ENCODE assay signal across 24 mouse cellular contexts in genomic region chr2:144310273-144310672, GRCm38 (mm10). TPM values are rescaled to one million over a fixed set of nuclear protein-coding genes. Genes with fewer than 3 reads are reported as not detected.
DNase-seq lines count a peak whose midpoint lies in the region; ATAC-seq and TF ChIP-seq lines count a peak whose summit lies in the region.
"Had no signal": no experiment of that assay in that cellular context is flagged by ENCODE, and none has a peak within 500 bp of the region (broad histone marks: within the 10 kb centered on the region; RNA-seq: fewer than 3 reads in every experiment).

No protein-coding gene starts in this region.

- H3K27ac ChIP-seq in hindbrain, embryonic 10.5 days: peak overlapping the region; percentile 23; the same call in 1 of the 2 replicates
- H3K27ac ChIP-seq in hindbrain, postnatal 0 days: no peak overlapping the region
- H3K27ac ChIP-seq in lung, embryonic 14.5 days (ENCODE audit: low read depth): peak overlapping the region; percentile 76
- no peak overlapping the region for H3K27ac ChIP-seq in stomach, embryonic 14.5 days (ENCODE audit: low read length)
- no peak overlapping the region for H3K27ac ChIP-seq in stomach, postnatal 0 days (replicated peaks)
- no peak overlapping the region for H3K27ac ChIP-seq in stomach, embryonic 16.5 days (ENCODE audit: low read length)
- H3K27ac ChIP-seq: forebrain, embryonic 13.5 days; layer of hippocampus, adult 2 months; liver, embryonic 14.5 days; neural tube, embryonic 15.5 days had no signal

- H3K36me3 ChIP-seq in hindbrain, embryonic 10.5 days: no peaks in the 10 kb centered on the region
- H3K36me3 ChIP-seq in hindbrain, postnatal 0 days (ENCODE audit: insufficient read depth, low read length): no peaks in the 10 kb centered on the region
- no peaks in the 10 kb centered on the region for H3K36me3 ChIP-seq in lung, embryonic 14.5 days (ENCODE audit: insufficient read depth)
- H3K36me3 ChIP-seq in stomach, embryonic 14.5 days (ENCODE audit: control insufficient read depth, insufficient read depth, low read length): no peaks in the 10 kb centered on the region
- no peaks in the 10 kb centered on the region for H3K36me3 ChIP-seq in stomach, postnatal 0 days (ENCODE audit: control insufficient read depth, insufficient read depth, low read length)
- no peaks in the 10 kb centered on the region for H3K36me3 ChIP-seq in stomach, embryonic 16.5 days (ENCODE audit: control insufficient read depth, insufficient read depth, low read length)
- H3K36me3 ChIP-seq: neural tube, embryonic 15.5 days had no signal

- no peaks in the 10 kb centered on the region for H3K9me3 ChIP-seq in hindbrain, embryonic 10.5 days
- H3K9me3 ChIP-seq in hindbrain, postnatal 0 days (ENCODE audit: low read length): no peaks in the 10 kb centered on the region
- H3K9me3 ChIP-seq in lung, embryonic 14.5 days (ENCODE audit: low read depth, low read length): no peaks in the 10 kb centered on the region
- H3K9me3 ChIP-seq in stomach, embryonic 14.5 days (ENCODE audit: control insufficient read depth, low read depth, low read length): no peaks in the 10 kb centered on the region
- H3K9me3 ChIP-seq in stomach, postnatal 0 days (ENCODE audit: control insufficient read depth, low read length): no peaks in the 10 kb centered on the region
- H3K9me3 ChIP-seq in stomach, embryonic 16.5 days (replicated peaks; ENCODE audit: control insufficient read depth, low read length): no peaks in the 10 kb centered on the region
- H3K9me3 ChIP-seq: forebrain, embryonic 13.5 days; neural tube, embryonic 15.5 days had no signal

- no peak for TF ChIP-seq EP300 in stomach, postnatal 0 days (optimal IDR thresholded peaks at IDR 0.05)

- H3K27me3 ChIP-seq in hindbrain, embryonic 10.5 days (ENCODE audit: insufficient read depth, poor library complexity, severe bottlenecking): no peaks in the 10 kb centered on the region
- no peaks in the 10 kb centered on the region for H3K27me3 ChIP-seq in hindbrain, postnatal 0 days (ENCODE audit: insufficient read depth, low read length)
- H3K27me3 ChIP-seq in lung, embryonic 14.5 days (ENCODE audit: insufficient read depth, low read length): no peaks in the 10 kb centered on the region
- no peaks in the 10 kb centered on the region for H3K27me3 ChIP-seq in stomach, embryonic 14.5 days (ENCODE audit: control insufficient read depth, insufficient read depth, low read length)
- no peaks in the 10 kb centered on the region for H3K27me3 ChIP-seq in stomach, postnatal 0 days (ENCODE audit: control insufficient read depth, insufficient read depth, low read length)
- no peaks in the 10 kb centered on the region for H3K27me3 ChIP-seq in stomach, embryonic 16.5 days (ENCODE audit: control insufficient read depth, insufficient read depth, low read length)
- H3K27me3 ChIP-seq: CH12.LX; forebrain, embryonic 13.5 days; neural tube, embryonic 15.5 days had no signal

- no peak for TF ChIP-seq POLR2A in lung, adult 2 months (IDR thresholded peaks at IDR 0.05; ENCODE audit: borderline replicate concordance, extremely low read depth, low read depth, low read length)

- H3K4me2 ChIP-seq in hindbrain, postnatal 0 days (ENCODE audit: low read depth, low read length): no peak overlapping the region
- no peak overlapping the region for H3K4me2 ChIP-seq in lung, embryonic 14.5 days
- H3K4me2 ChIP-seq in stomach, embryonic 14.5 days (replicated peaks; ENCODE audit: low read depth, low read length): no peak overlapping the region
- H3K4me2 ChIP-seq in stomach, postnatal 0 days (replicated peaks; ENCODE audit: low read depth): no peak overlapping the region
- H3K4me2 ChIP-seq in stomach, embryonic 16.5 days (ENCODE audit: low read depth, low read length): no peak overlapping the region
- H3K4me2 ChIP-seq: forebrain, embryonic 13.5 days; neural tube, embryonic 15.5 days had no signal

- no peak for ATAC-seq in hindbrain, postnatal 0 days
- ATAC-seq in lung, embryonic 14.5 days (ENCODE audit: insufficient read depth): peak; percentile 91
- ATAC-seq in stomach, embryonic 14.5 days (ENCODE audit: insufficient number of reproducible peaks, insufficient read depth, low FRiP score, low read depth): peak; percentile 54; the same call in 1 of the 2 replicates
- ATAC-seq in stomach, postnatal 0 days (ENCODE audit: low FRiP score, low TSS enrichment): no peak
- ATAC-seq in stomach, embryonic 16.5 days (ENCODE audit: insufficient read depth, low FRiP score): 0 out of 2 replicates have a peak, but pooled peaks have one; percentile 38
- ATAC-seq: forebrain, embryonic 13.5 days had no signal

- H3K9ac ChIP-seq in hindbrain, postnatal 0 days (replicated peaks; ENCODE audit: low read length): no peak overlapping the region
- no peak overlapping the region for H3K9ac ChIP-seq in lung, embryonic 14.5 days
- no peak overlapping the region for H3K9ac ChIP-seq in stomach, embryonic 14.5 days (replicated peaks; ENCODE audit: low read depth, low read length)
- H3K9ac ChIP-seq in stomach, postnatal 0 days (ENCODE audit: low read length): no peak overlapping the region
- H3K9ac ChIP-seq in stomach, embryonic 16.5 days (ENCODE audit: low read length): no peak overlapping the region
- H3K9ac ChIP-seq: forebrain, embryonic 13.5 days; liver, embryonic 14.5 days; neural tube, embryonic 15.5 days had no signal

- no peak for TF ChIP-seq CTCF in hindbrain, postnatal 0 days (IDR thresholded peaks at IDR 0.05; ENCODE audit: low read depth)
- TF ChIP-seq CTCF in lung, embryonic 14.5 days (IDR thresholded peaks at IDR 0.05; ENCODE audit: low read depth): no peak
- TF ChIP-seq CTCF in lung, adult 2 months (IDR thresholded peaks at IDR 0.05; ENCODE audit: insufficient read depth, low read length): no peak
- no peak for TF ChIP-seq CTCF in stomach, postnatal 0 days (IDR thresholded peaks at IDR 0.05; ENCODE audit: low read depth)

- H3K4me3 ChIP-seq in hindbrain, embryonic 10.5 days: no peak overlapping the region
- no peak overlapping the region for H3K4me3 ChIP-seq in hindbrain, postnatal 0 days (ENCODE audit: low read length)
- H3K4me3 ChIP-seq in lung, embryonic 14.5 days (ENCODE audit: low read depth, low read length): no peak overlapping the region
- no peak overlapping the region for H3K4me3 ChIP-seq in lung, adult 2 months (replicated peaks; ENCODE audit: extremely low read depth, low read depth, low read length)
- no peak overlapping the region for H3K4me3 ChIP-seq in stomach, embryonic 14.5 days (ENCODE audit: low read depth, low read length)
- H3K4me3 ChIP-seq in stomach, postnatal 0 days (ENCODE audit: low read depth, low read length): no peak overlapping the region
- H3K4me3 ChIP-seq in stomach, embryonic 16.5 days (replicated peaks; ENCODE audit: low read length): no peak overlapping the region
- H3K4me3 ChIP-seq: forebrain, embryonic 13.5 days; layer of hippocampus, adult 2 months; neural tube, embryonic 15.5 days had no signal

- H3K4me1 ChIP-seq in hindbrain, embryonic 10.5 days (replicated peaks): peaks cover 10% of the 10 kb centered on the region
- H3K4me1 ChIP-seq in hindbrain, postnatal 0 days (ENCODE audit: insufficient read depth, low read length): no peaks in the 10 kb centered on the region
- H3K4me1 ChIP-seq in lung, embryonic 14.5 days (ENCODE audit: insufficient read depth): no peaks in the 10 kb centered on the region
- H3K4me1 ChIP-seq in lung, adult 2 months (ENCODE audit: control insufficient read depth, insufficient read depth, low read length): no peaks in the 10 kb centered on the region
- H3K4me1 ChIP-seq in stomach, embryonic 14.5 days (ENCODE audit: control insufficient read depth, insufficient read depth, low read length): no peaks in the 10 kb centered on the region
- H3K4me1 ChIP-seq in stomach, postnatal 0 days (replicated peaks; ENCODE audit: control insufficient read depth, insufficient read depth): no peaks in the 10 kb centered on the region
- no peaks in the 10 kb centered on the region for H3K4me1 ChIP-seq in stomach, embryonic 16.5 days (ENCODE audit: control insufficient read depth, insufficient read depth, low read length)
- H3K4me1 ChIP-seq: forebrain, embryonic 13.5 days; neural tube, embryonic 15.5 days had no signal

- 39% methylated on average over 5 of the region's 5 CpGs for WGBS in hindbrain, embryonic 10.5 days
- 45% methylated on average over 5 of the region's 5 CpGs for WGBS in hindbrain, postnatal 0 days
- whole genome bisulfite sequencing in lung, embryonic 14.5 days: 26% methylated on average over 5 of the region's 5 CpGs
- 65% methylated on average over 5 of the region's 5 CpGs for WGBS in lung, adult 2 months
- 45% methylated on average over 5 of the region's 5 CpGs for WGBS in stomach, embryonic 14.5 days
- 45% methylated on average over 5 of the region's 5 CpGs for WGBS in stomach, postnatal 0 days
- WGBS in stomach, embryonic 16.5 days: 43% methylated on average over 5 of the region's 5 CpGs

- DNase-seq in hindbrain, embryonic 10.5 days (ENCODE audit: low spot score): peak; percentile 4
- DNase-seq in hindbrain, postnatal 0 days (ENCODE audit: low spot score): no peak
- peak; percentile 41 for DNase-seq in lung, embryonic 14.5 days
- no peak for DNase-seq in lung, adult 2 months
- no peak for DNase-seq in stomach, postnatal 0 days (ENCODE audit: low spot score)
- DNase-seq in right cerebral cortex, postnatal 10 days (ENCODE audit: low spot score in 2 of 2): no peak
- DNase-seq: adrenal gland, adult 8-10 months; cerebellum, adult 9-11 months; gastrocnemius, postnatal 10 days; heart, adult 11 months; heart, postnatal 36 days; layer of hippocampus, postnatal 36 days; thymus, postnatal 14 days had no signal

RNA-seq across cellular contexts. Expression of gene Ovol2, which starts 21.7 kb away (rescaled TPM):
- 0.22 and 0.27 TPM in 2 replicates for polyA plus RNA-seq in hindbrain, embryonic 10.5 days (2016; fragmentation: Nextera tagmentation; extraction: Ambion mirVana)
- total RNA-seq in hindbrain, postnatal 0 days (2014; rRNA removed): not detected in 2 replicates
- polyA plus RNA-seq in hindbrain, postnatal 0 days (2015; fragmentation: Nextera tagmentation; extraction: Ambion mirVana): 0.09 TPM in 1 of 2 replicates, not detected in the other
- polyA plus RNA-seq in lung, embryonic 14.5 days (2014; fragmentation: Nextera tagmentation; extraction: Ambion mirVana): 3.1 and 3.4 TPM in 2 replicates
- polyA plus RNA-seq in lung, adult 2 months (2012; rRNA removed): 6.7 and 7.4 TPM in 2 replicates
- polyA plus RNA-seq in stomach, embryonic 14.5 days (2014; fragmentation: Nextera tagmentation; extraction: Ambion mirVana): 3.7 and 4.0 TPM in 2 replicates
- 9.8 and 11.9 TPM in 2 replicates for polyA plus RNA-seq in stomach, postnatal 0 days (2015; fragmentation: Nextera tagmentation; extraction: Ambion mirVana)
- polyA plus RNA-seq in stomach, embryonic 16.5 days (2015; fragmentation: Nextera tagmentation; extraction: Ambion mirVana): 3.2 and 3.5 TPM in 2 replicates
- total RNA-seq: adrenal gland, adult 8-10 months; CH12.LX; gastrocnemius, postnatal 10 days; heart, postnatal 36 days; megakaryocyte-erythroid progenitor cell, adult 5-6 weeks had no signal
- polyA plus RNA-seq: forebrain, embryonic 13.5 days; neural tube, embryonic 15.5 days had no signal

RNA-seq across cellular contexts. Expression of gene Snx5, which starts 39.6 kb away (rescaled TPM):
- 91.8 and 110 TPM in 2 replicates for polyA plus RNA-seq in hindbrain, embryonic 10.5 days (2016; fragmentation: Nextera tagmentation; extraction: Ambion mirVana)
- total RNA-seq in hindbrain, postnatal 0 days (2014; rRNA removed): 67.1 and 67.2 TPM in 2 replicates
- polyA plus RNA-seq in hindbrain, postnatal 0 days (2015; fragmentation: Nextera tagmentation; extraction: Ambion mirVana): 68.1 and 71.6 TPM in 2 replicates
- polyA plus RNA-seq in lung, embryonic 14.5 days (2014; fragmentation: Nextera tagmentation; extraction: Ambion mirVana): 135 and 139 TPM in 2 replicates
- 29.7 and 34.7 TPM in 2 replicates for polyA plus RNA-seq in lung, adult 2 months (2012; rRNA removed)
- 130 and 141 TPM in 2 replicates for polyA plus RNA-seq in stomach, embryonic 14.5 days (2014; fragmentation: Nextera tagmentation; extraction: Ambion mirVana)
- 63.5 and 64.0 TPM in 2 replicates for polyA plus RNA-seq in stomach, postnatal 0 days (2015; fragmentation: Nextera tagmentation; extraction: Ambion mirVana)
- polyA plus RNA-seq in stomach, embryonic 16.5 days (2015; fragmentation: Nextera tagmentation; extraction: Ambion mirVana): 106 and 109 TPM in 2 replicates

RNA-seq across cellular contexts. Expression of gene Mgme1, which starts 39.8 kb away (rescaled TPM):
- 18.5 and 25.0 TPM in 2 replicates for polyA plus RNA-seq in hindbrain, embryonic 10.5 days (2016; fragmentation: Nextera tagmentation; extraction: Ambion mirVana)
- total RNA-seq in hindbrain, postnatal 0 days (2014; rRNA removed): 4.4 and 5.1 TPM in 2 replicates
- polyA plus RNA-seq in hindbrain, postnatal 0 days (2015; fragmentation: Nextera tagmentation; extraction: Ambion mirVana): 6.5 and 6.6 TPM in 2 replicates
- 21.3 and 22.6 TPM in 2 replicates for polyA plus RNA-seq in lung, embryonic 14.5 days (2014; fragmentation: Nextera tagmentation; extraction: Ambion mirVana)
- polyA plus RNA-seq in lung, adult 2 months (2012; rRNA removed): 2.6 and 3.9 TPM in 2 replicates
- 19.6 and 20.0 TPM in 2 replicates for polyA plus RNA-seq in stomach, embryonic 14.5 days (2014; fragmentation: Nextera tagmentation; extraction: Ambion mirVana)
- 6.8 and 8.4 TPM in 2 replicates for polyA plus RNA-seq in stomach, postnatal 0 days (2015; fragmentation: Nextera tagmentation; extraction: Ambion mirVana)
- 18.3 and 20.0 TPM in 2 replicates for polyA plus RNA-seq in stomach, embryonic 16.5 days (2015; fragmentation: Nextera tagmentation; extraction: Ambion mirVana)

RNA-seq across cellular contexts. Expression of gene Kat14, which starts 58.5 kb away (rescaled TPM):
- polyA plus RNA-seq in hindbrain, embryonic 10.5 days (2016; fragmentation: Nextera tagmentation; extraction: Ambion mirVana): 47.9 and 60.4 TPM in 2 replicates
- 22.7 and 23.5 TPM in 2 replicates for total RNA-seq in hindbrain, postnatal 0 days (2014; rRNA removed)
- 18.6 and 22.5 TPM in 2 replicates for polyA plus RNA-seq in hindbrain, postnatal 0 days (2015; fragmentation: Nextera tagmentation; extraction: Ambion mirVana)
- 40.1 and 43.7 TPM in 2 replicates for polyA plus RNA-seq in lung, embryonic 14.5 days (2014; fragmentation: Nextera tagmentation; extraction: Ambion mirVana)
- polyA plus RNA-seq in lung, adult 2 months (2012; rRNA removed): 22.0 and 28.6 TPM in 2 replicates
- 31.2 and 37.0 TPM in 2 replicates for polyA plus RNA-seq in stomach, embryonic 14.5 days (2014; fragmentation: Nextera tagmentation; extraction: Ambion mirVana)
- 20.9 and 21.4 TPM in 2 replicates for polyA plus RNA-seq in stomach, postnatal 0 days (2015; fragmentation: Nextera tagmentation; extraction: Ambion mirVana)
- 34.6 and 36.9 TPM in 2 replicates for polyA plus RNA-seq in stomach, embryonic 16.5 days (2015; fragmentation: Nextera tagmentation; extraction: Ambion mirVana)

RNA-seq across cellular contexts. Expression of gene Pet117, which starts 58.5 kb away (rescaled TPM):
- polyA plus RNA-seq in hindbrain, embryonic 10.5 days (2016; fragmentation: Nextera tagmentation; extraction: Ambion mirVana): 0.24 TPM in 1 of 2 replicates, not detected in the other
- total RNA-seq in hindbrain, postnatal 0 days (2014; rRNA removed): 2.4 TPM in 1 of 2 replicates, not detected in the other
- 2.8 and 3.1 TPM in 2 replicates for polyA plus RNA-seq in hindbrain, postnatal 0 days (2015; fragmentation: Nextera tagmentation; extraction: Ambion mirVana)
- 0.80 and 1.4 TPM in 2 replicates for polyA plus RNA-seq in lung, embryonic 14.5 days (2014; fragmentation: Nextera tagmentation; extraction: Ambion mirVana)
- polyA plus RNA-seq in lung, adult 2 months (2012; rRNA removed): not detected in 2 replicates
- 0.93 and 4.0 TPM in 2 replicates for polyA plus RNA-seq in stomach, embryonic 14.5 days (2014; fragmentation: Nextera tagmentation; extraction: Ambion mirVana)
- 2.4 and 2.5 TPM in 2 replicates for polyA plus RNA-seq in stomach, postnatal 0 days (2015; fragmentation: Nextera tagmentation; extraction: Ambion mirVana)
- 4.0 and 6.8 TPM in 2 replicates for polyA plus RNA-seq in stomach, embryonic 16.5 days (2015; fragmentation: Nextera tagmentation; extraction: Ambion mirVana)
- total RNA-seq: CH12.LX; megakaryocyte-erythroid progenitor cell, adult 5-6 weeks had no signal
- polyA plus RNA-seq: cortical plate, adult 2 months; limb, embryonic 14.5 days; testis, adult 2 months had no signal

Comparison
In these comparisons a context has a peak if more than half of its experiments do, and no peak if none do; other contexts are left out.
1. DNase-seq: peak in hindbrain, embryonic 10.5 days (single experiment) and lung, embryonic 14.5 days (single experiment); none in hindbrain, postnatal 0 days (single experiment), lung, adult 2 months (single experiment), stomach, postnatal 0 days (single experiment) and right cerebral cortex, postnatal 10 days (0 of 2).
2. H3K27ac ChIP-seq: peak in hindbrain, embryonic 10.5 days (single experiment) and lung, embryonic 14.5 days (single experiment); none in hindbrain, postnatal 0 days (single experiment), stomach, embryonic 14.5 days (single experiment), stomach, postnatal 0 days (single experiment) and stomach, embryonic 16.5 days (single experiment).
3. ATAC-seq: peak in lung, embryonic 14.5 days (single experiment), stomach, embryonic 14.5 days (single experiment) and stomach, embryonic 16.5 days (single experiment); none in hindbrain, postnatal 0 days (single experiment) and stomach, postnatal 0 days (single experiment).